Mouse (Mus musculus) erythroblast, embryonic 14.5 days (primary cell): Measurements from ENCODE around the gene Pknox2. TPM values are rescaled to one million over a fixed set of nuclear protein-coding genes. Genes with fewer than 3 reads are reported as not detected.

Source experiments
- H3K27me3 ChIP-seq: 2 replicates; pipeline ENCODE4 v1.6.1; 2012; ENCODE audit warnings: inconsistent platforms; ENCODE audit not compliant: control insufficient read depth
- H3K36me3 ChIP-seq: 2 replicates; pipeline ENCODE4 v1.6.1; 2012; ENCODE audit warnings: mild to moderate bottlenecking, inconsistent platforms; ENCODE audit not compliant: control insufficient read depth
- H3K4me1 ChIP-seq: 2 replicates; pipeline ENCODE4 v1.6.1; 2012; ENCODE audit warnings: inconsistent platforms; ENCODE audit not compliant: control insufficient read depth
- H3K4me3 ChIP-seq: replicated peaks from 2 replicates; pipeline ENCODE3; 2012; ENCODE audit warnings: moderate library complexity, mild to moderate bottlenecking, inconsistent platforms
- H3K9me3 ChIP-seq: 2 replicates; pipeline ENCODE4 v1.6.1; 2012; ENCODE audit warnings: low read length, inconsistent platforms, mixed read lengths; ENCODE audit not compliant: control insufficient read depth
- GATA1 ChIP-seq: IDR thresholded peaks from 2 replicates; pipeline ENCODE4 v1.6.1; 2012; ENCODE audit warnings: low read length, inconsistent platforms, mixed read lengths
- TAL1 ChIP-seq: IDR thresholded peaks from 3 replicates; pipeline ENCODE4 v1.6.1; 2012; ENCODE audit warnings: low read length, inconsistent platforms, mixed read lengths
- polyA plus RNA-seq: library from polyadenylated mRNA; stranded (reverse); fragments of >175 nt; gene quantifications from 2 replicates; pipeline ENCODE4 v1.2.3, GENCODE M21; 2012

Gene Pknox2
- polyA plus RNA-seq, 1 experiment, result not detected

GRCm38 (mm10) chr9:36881615-36882014 lies 265.6 kb downstream of the Pknox2 start:
- TF ChIP-seq GATA1 (no peak), TAL1 (no peak)
- H3K4me3 ChIP-seq, result no peak overlapping the region
- no peaks in the 10 kb centered on the region for H3K27me3 ChIP-seq
- no peaks in the 10 kb centered on the region for H3K4me1 ChIP-seq
- no peaks in the 10 kb centered on the region for H3K36me3 ChIP-seq
- no peaks in the 10 kb centered on the region for H3K9me3 ChIP-seq

DNA sequence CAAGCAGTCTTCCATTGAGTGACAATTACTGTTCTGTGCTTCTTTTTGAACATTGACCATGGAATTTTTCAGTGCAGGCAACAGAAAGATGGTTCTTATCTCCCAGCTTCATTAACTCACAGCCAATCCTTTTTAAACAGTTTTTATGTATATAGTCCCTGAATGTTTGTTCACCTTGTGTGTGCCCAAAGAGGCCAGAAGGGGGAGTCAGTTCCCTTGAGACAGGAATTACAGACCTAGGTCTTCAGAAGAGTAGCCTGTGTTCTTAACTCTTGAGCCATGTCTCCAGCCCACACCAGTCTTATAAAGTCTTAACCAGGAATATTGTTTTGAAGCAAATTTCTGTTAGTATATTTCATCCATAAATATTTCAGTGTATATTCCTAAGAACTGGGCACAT lies 270.4 kb downstream of the Pknox2 start:
- TF ChIP-seq TAL1 (no peak), GATA1 (no peak)
- H3K9me3 ChIP-seq, result no peaks in the 10 kb centered on the region
- no peaks in the 10 kb centered on the region for H3K4me1 ChIP-seq
- no peak overlapping the region for H3K4me3 ChIP-seq
- H3K36me3 ChIP-seq, result no peaks in the 10 kb centered on the region
- no peaks in the 10 kb centered on the region for H3K27me3 ChIP-seq

DNA sequence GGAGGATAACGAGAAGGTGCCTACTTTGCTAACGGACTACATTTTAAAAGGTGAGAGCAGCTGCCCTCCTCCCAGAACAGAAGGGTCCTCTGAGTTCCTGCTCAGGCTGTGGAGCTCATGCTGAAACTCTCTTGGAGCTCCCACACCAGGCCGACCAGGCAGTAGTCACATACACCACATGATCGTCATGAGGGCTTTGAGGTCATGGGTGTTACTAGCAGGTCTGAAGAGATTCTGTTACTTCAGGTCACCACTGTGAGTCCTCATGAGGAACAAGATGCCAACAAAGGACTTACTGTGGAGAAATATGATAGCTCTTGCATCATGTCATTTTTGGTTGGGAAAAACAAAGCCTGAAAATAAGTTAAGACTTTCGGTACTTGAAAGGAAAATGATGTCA lies 270.9 kb downstream of the Pknox2 start:
- Histone ChIP-seq H3K36me3 (no peaks in the 10 kb centered on the region), H3K27me3 (no peaks in the 10 kb centered on the region), H3K4me3 (no peak overlapping the region), H3K4me1 (no peaks in the 10 kb centered on the region), H3K9me3 (no peaks in the 10 kb centered on the region)
- TF ChIP-seq GATA1, result no peak
- no peak for TF ChIP-seq TAL1

- Histone ChIP-seq H3K9me3 (no peaks in the 10 kb centered on the region), H3K27me3 (no peaks in the 10 kb centered on the region), H3K4me3 (no peak overlapping the region), H3K4me1 (no peaks in the 10 kb centered on the region), H3K36me3 (no peaks in the 10 kb centered on the region)
- TF ChIP-seq GATA1 (no peak), TAL1 (no peak)
Observed at GRCm38 (mm10) chr9:36873796-36874195, 273.4 kb downstream of the Pknox2 start.

DNA sequence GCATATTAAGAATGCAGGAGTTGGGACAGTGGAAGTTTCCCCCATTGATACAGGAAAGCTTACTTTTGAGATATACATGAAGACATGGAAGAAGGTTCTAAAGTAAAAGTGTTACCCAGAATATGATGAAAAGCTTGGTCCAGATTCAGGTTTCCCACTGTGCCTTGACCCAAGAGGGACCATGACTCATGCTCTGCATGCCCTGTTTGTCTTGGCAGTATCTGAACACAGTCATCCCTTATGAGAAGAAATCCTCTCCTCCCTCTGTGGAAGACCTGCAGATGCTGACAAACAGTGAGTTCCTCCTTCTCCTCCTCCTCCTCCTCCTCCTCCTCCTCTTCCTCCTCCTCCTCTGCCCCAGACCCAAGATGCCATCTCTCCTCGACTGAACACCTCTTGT lies 276.9 kb downstream of the Pknox2 start:
- Histone ChIP-seq H3K4me1 (no peaks in the 10 kb centered on the region), H3K9me3 (no peaks in the 10 kb centered on the region), H3K27me3 (no peaks in the 10 kb centered on the region), H3K36me3 (no peaks in the 10 kb centered on the region), H3K4me3 (no peak overlapping the region)
- TF ChIP-seq GATA1 (no peak), TAL1 (no peak)

GRCm38 (mm10) chr9:36868662-36869061 lies 278.5 kb downstream of the Pknox2 start:
- Histone ChIP-seq H3K9me3 (no peaks in the 10 kb centered on the region), H3K4me1 (no peaks in the 10 kb centered on the region), H3K36me3 (no peaks in the 10 kb centered on the region), H3K4me3 (no peak overlapping the region), H3K27me3 (no peaks in the 10 kb centered on the region)
- TF ChIP-seq GATA1, result no peak

GRCm38 (mm10) chr9:36864862-36865813 lies 282.1 kb downstream of the Pknox2 start:
- H3K9me3 ChIP-seq, result no peaks in the 10 kb centered on the region
- no peaks in the 10 kb centered on the region for H3K4me1 ChIP-seq
- H3K27me3 ChIP-seq, result no peaks in the 10 kb centered on the region
- TF ChIP-seq TAL1, result no peak
- no peak for TF ChIP-seq GATA1
- no peak overlapping the region for H3K4me3 ChIP-seq
- no peaks in the 10 kb centered on the region for H3K36me3 ChIP-seq

GRCm38 (mm10) chr9:36863694-36864093 lies 283.5 kb downstream of the Pknox2 start:
- no peaks in the 10 kb centered on the region for H3K9me3 ChIP-seq
- no peaks in the 10 kb centered on the region for H3K4me1 ChIP-seq

GRCm38 (mm10) chr9:36862576-36862975 lies 284.6 kb downstream of the Pknox2 start:
- Histone ChIP-seq H3K4me1 (no peaks in the 10 kb centered on the region), H3K4me3 (no peak overlapping the region), H3K9me3 (no peaks in the 10 kb centered on the region), H3K36me3 (no peaks in the 10 kb centered on the region), H3K27me3 (no peaks in the 10 kb centered on the region)
- TF ChIP-seq GATA1, result no peak
- no peak for TF ChIP-seq TAL1

More at GRCm38 (mm10) chr9:36863694-36864093, 283.5 kb downstream of the Pknox2 start:
- no peak for TF ChIP-seq TAL1
- TF ChIP-seq GATA1, result no peak
- Histone ChIP-seq H3K36me3 (no peaks in the 10 kb centered on the region), H3K27me3 (no peaks in the 10 kb centered on the region), H3K4me3 (no peak overlapping the region)
